Mouse (Mus musculus): ENCODE measurements around the gene Tgfb2.

Tgfb2 gene

DNA sequence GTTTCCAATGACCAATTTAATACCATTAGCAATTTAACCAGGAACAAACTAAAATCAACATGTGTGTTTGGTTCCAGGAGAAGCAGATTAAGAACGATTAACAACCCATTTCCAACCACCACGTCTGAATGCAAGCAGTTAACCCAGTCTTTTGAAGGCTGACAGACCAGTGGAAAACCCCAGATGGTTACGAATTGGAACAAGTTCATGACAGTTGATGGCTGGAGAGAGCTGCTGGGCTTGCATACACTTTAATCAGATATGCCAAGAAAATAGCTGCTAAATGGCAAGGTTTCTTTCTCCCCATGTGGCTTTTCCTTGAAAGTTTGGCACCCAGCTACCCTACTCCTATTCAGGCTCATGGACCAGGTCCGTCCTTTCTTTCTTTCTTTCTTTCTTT lies 55.8 kb downstream of the Tgfb2 start:
- no peak for DNase-seq

- DNase-seq, result no peak
Measured at GRCm38 (mm10) chr1:186637304-186638213, 68.2 kb downstream of the Tgfb2 start.

GRCm38 (mm10) chr1:186635045-186635444 lies 70.7 kb downstream of the Tgfb2 start:
- DNase-seq, result no peak

GRCm38 (mm10) chr1:186631457-186631856 lies 74.3 kb downstream of the Tgfb2 start:
- no peak for DNase-seq

DNA sequence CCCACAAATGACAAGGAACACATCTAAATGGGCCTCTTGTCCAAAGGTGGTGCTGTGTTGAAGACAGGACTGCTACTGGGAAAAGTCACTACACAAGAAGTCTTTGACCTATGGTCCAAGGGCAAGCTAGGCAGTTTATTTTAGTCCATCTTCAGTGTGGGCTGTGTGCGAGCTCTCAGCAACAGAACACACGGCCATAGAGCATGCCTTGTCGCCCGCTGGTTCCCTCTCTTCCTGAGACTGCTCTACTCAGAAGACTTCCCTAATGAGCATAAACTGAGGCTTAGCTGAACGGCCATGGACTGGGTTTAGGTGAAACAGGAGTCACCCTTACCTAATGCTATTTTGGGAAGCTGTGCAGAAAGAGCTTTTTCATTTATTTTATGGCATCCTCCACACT lies 74.8 kb downstream of the Tgfb2 start:
- no peak for DNase-seq

- DNase-seq, result no peak
Measured at GRCm38 (mm10) chr1:186627451-186627995, 78.3 kb downstream of the Tgfb2 start.

- DNase-seq, result no peak
Measured at GRCm38 (mm10) chr1:186624474-186624873, 81.3 kb downstream of the Tgfb2 start.

DNA sequence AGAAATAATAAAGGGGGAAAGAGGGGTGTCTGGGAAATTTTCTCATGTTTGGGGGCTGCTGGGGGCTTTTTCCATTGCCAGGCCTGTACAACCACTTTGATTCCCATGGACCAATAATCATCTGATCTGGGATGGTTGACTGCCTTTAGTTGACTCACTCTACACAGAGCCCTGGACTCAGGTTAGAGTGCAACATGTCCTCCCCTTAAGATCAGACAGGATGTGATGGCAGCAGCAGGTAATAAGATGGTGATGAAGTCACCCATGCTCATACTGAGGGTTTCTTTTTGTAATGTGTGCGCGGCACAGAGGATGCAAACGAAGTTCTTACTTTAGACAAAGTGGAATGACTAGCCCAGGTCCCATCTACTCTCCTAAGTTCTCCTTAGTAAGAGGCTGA lies 84.0 kb downstream of the Tgfb2 start:
- DNase-seq, result no peak

- no peak for DNase-seq
Measured at GRCm38 (mm10) chr1:186618285-186618684, 87.5 kb downstream of the Tgfb2 start.

DNA sequence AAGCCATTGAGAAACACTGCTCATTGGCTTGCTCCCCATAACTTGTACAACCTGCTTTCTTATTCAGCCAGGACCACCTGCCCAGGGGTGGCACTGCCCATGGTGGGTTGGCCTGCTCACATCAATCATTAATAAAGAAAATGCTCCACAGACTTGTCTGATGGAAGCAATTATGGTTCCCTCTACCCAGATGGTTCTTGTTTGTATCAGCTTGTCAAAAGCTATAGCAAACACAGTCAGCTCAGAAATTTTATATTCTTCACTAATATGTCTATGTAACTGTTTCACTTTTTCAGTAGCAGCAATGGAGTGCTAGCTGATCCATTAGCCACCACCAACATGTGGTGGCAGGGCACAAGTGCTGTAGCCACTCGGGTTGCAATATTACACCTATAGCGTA lies 94.4 kb downstream of the Tgfb2 start:
- no peak for DNase-seq

- no peak for DNase-seq
Measured at GRCm38 (mm10) chr1:186610481-186610880, 95.3 kb downstream of the Tgfb2 start.

DNA sequence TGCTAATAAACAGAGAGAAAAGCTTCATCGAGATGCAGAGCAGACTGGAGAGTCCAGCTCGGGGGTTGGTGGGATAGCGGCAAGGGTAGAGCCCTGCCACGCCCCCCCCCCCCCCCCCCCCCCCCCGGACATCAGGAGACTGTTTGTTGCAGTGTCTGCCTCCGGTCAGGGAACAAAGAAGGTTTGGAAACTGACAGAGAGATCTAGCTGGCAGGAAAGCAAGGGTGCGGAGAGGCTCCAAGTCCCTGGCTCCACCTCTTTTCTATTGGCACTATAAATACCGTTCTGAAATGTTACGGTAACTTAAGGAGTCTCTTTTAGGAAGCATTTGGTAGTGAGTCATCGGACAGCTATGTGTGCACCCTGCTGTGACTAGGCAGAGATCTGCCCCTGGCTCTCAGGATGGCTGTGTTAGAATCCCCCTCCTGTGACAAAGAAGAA lies 96.0 kb downstream of the Tgfb2 start:
- no peak for DNase-seq

DNA sequence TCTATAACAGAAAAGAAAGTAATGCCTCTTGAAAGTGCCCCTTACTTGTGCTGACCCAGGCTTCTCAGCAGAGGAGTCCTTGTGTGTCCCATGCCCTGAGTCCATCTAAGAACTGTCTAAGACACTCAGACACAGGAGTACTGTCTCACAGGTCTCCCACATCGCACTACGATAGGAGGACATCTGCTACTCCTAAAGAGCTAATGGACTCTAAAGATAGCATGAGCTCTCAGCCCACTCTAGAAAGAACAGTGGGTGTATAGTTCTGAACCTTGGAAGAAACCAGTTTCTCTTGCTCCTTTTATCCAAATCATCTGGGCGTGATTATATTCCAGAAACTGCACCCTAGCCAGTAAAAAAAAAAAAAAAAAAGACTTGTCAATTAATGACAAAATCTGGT lies 97.7 kb downstream of the Tgfb2 start:
- no peak for DNase-seq

- DNase-seq, result no peak
Measured at GRCm38 (mm10) chr1:186605635-186606034, 100.2 kb downstream of the Tgfb2 start.

DNA sequence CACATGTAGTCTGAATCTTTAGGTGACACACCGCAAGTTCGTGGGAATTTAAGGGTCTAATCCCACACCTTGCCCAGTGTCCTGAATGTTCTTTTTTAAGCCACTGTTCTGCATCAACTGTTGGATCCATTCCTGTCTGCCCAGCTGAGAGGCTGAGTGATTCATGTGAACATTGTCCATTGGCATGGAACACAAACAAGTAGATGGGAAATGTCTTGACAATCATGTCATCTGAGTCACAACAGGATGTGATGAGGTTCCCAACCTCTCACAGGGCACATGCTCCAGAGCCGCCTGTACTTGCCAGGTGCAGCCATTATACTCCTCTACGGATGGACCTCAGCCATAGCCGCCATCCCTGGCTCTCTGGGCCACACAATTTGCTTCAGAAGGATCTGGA lies 101.7 kb downstream of the Tgfb2 start:
- no peak for DNase-seq

- DNase-seq, result no peak
Measured at GRCm38 (mm10) chr1:186588226-186588625, 117.6 kb downstream of the Tgfb2 start.

DNA sequence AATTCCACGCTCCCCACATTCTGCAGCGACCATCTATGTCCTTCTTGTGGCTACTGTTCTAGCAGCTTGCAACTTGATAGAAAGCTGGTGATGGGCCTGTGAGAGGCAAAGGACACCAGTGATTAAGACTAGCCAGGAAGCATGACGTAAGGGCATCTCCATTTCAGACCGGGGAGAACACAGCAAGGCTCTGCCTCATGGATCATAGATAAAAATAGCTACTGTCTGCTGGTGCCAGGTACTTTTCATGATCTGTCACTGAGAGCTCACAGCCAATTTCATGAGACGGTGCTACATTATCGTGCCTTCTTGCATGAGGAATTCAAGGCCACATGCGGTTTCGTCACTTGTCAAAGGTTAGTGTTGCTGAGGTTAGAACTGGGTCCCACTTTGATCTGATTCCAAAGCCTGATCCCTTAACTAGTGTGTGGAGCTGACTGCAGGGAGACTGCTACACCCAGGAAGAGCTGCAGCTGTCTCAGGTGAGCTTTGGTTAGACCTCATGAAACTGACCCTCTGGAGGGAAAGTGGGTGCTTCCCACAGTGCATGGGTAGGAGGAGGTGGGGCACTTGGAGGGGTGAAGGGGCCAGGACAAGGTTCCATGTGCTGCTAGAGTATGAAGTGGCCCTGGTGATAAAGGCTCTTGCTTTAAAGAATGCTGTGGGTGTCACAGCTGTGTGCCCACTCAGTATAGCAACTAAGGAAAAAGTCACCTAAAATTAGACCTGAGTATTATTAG lies 118.6 kb downstream of the Tgfb2 start:
- no peak for DNase-seq

GRCm38 (mm10) chr1:186585571-186586164 lies 120.1 kb downstream of the Tgfb2 start:
- no peak for DNase-seq

- no peak for DNase-seq
Measured at GRCm38 (mm10) chr1:186583933-186584332, 121.9 kb downstream of the Tgfb2 start.

DNA sequence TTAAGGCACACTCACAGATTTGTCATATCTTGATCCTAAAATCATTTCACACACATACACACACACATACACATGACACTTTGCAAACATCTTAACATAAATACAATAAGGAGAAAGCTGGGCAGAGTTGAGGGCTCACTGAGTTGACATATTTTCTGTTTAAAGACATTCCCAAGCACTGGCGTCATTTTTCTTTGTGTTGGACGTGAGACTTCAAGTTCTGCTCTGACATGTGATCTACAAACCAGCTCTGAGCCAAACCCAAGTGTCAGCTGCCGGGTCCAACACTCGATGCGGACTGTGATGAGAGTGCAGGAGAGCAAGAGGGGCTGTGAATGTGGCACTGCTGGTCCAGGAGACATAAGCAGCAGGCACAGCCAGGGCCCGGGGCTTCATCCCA lies 123.7 kb downstream of the Tgfb2 start:
- DNase-seq, result no peak

GRCm38 (mm10) chr1:186581666-186582065 lies 124.1 kb downstream of the Tgfb2 start:
- DNase-seq, result no peak

DNA sequence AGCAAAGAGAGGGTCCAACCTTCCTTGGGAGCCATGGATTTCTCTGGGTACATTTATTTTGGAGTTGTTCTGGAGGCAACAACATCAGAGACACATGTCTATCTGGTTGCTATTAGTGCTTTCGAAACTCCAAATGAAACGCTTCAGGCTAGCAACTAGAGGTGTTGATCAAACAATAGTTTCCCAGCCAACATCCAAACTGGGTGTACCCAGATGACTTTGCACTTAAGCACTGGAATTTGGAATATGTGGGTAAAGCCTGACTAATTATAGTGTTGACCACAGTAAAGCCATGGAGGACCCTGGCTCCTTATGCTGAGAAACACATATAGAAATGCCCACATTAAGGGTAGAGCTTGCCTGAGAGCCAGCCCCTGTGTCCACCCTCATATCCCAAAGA lies 124.7 kb downstream of the Tgfb2 start:
- no peak for DNase-seq

GRCm38 (mm10) chr1:186577302-186577701 lies 128.5 kb downstream of the Tgfb2 start:
- no peak for DNase-seq
